Mouse (Mus musculus) intestine, postnatal 0 days (tissue): ENCODE data around the gene Ano7. TPM values are rescaled to one million over a fixed set of nuclear protein-coding genes. Genes with fewer than 3 reads are reported as not detected.
A peak's percentile ranks its signal among the peaks of the same experiment; 100 is the strongest.
"Not testable (repeated sequence)": the region's sequence is repeated elsewhere in the genome, so short reads cannot be mapped to it uniquely, and the experiment has no call there.

Experiments used
- ATAC-seq: fragments of 200-750 bp; cut with Nextera tagmentation; 2 replicates; pipeline ENCODE4 v1.8.0; 2017; ENCODE audit warnings: mild to moderate bottlenecking, moderate TSS enrichment, moderate library complexity
- H3K27ac ChIP-seq: fragments of 300-500 bp; sonication (generic); 2 replicates; pipeline ENCODE4 v1.5.1; 2014; ENCODE audit warnings: mild to moderate bottlenecking, low read depth, low read length, moderate library complexity
- H3K27me3 ChIP-seq: fragments of 300-500 bp; sonication (generic); replicated peaks from 2 replicates; pipeline ENCODE4 v1.6.1; 2014; ENCODE audit warnings: low read length, mixed read lengths; ENCODE audit not compliant: control insufficient read depth, insufficient read depth
- H3K36me3 ChIP-seq: fragments of 300-500 bp; sonication (generic); 2 replicates; pipeline ENCODE4 v1.6.1; 2014; ENCODE audit warnings: mild to moderate bottlenecking, moderate library complexity; ENCODE audit not compliant: control insufficient read depth, insufficient read depth
- H3K4me1 ChIP-seq: fragments of 300-500 bp; sonication (generic); replicated peaks from 2 replicates; pipeline ENCODE4 v1.6.1; 2014; ENCODE audit warnings: antibody characterized with exemption, low read length, mixed read lengths; ENCODE audit not compliant: control insufficient read depth, insufficient read depth
- H3K4me2 ChIP-seq: fragments of 300-500 bp; sonication (generic); replicated peaks from 2 replicates; pipeline ENCODE4 v1.6.1; 2014; ENCODE audit warnings: low read depth, mild to moderate bottlenecking, moderate library complexity
- H3K4me3 ChIP-seq: fragments of 300-500 bp; sonication (generic); 2 replicates; pipeline ENCODE4 v1.5.1; 2014; ENCODE audit warnings: low read depth, low read length
- H3K9ac ChIP-seq: fragments of 300-500 bp; sonication (generic); 2 replicates; pipeline ENCODE4 v1.6.1; 2014; ENCODE audit warnings: mild to moderate bottlenecking, low read depth, low read length
- H3K9me3 ChIP-seq: fragments of 300-500 bp; sonication (generic); 2 replicates; pipeline ENCODE4 v1.6.1; 2016; ENCODE audit warnings: mixed run types; ENCODE audit not compliant: control insufficient read depth
- CTCF ChIP-seq: sonication (generic); IDR thresholded peaks from 2 replicates; pipeline ENCODE4 v1.5.1; 2016; ENCODE audit warnings: low read depth, mild to moderate bottlenecking, control low read depth, antibody characterized with exemption, moderate library complexity
- WGBS: fragments of 180-500 bp; shearing (Covaris S2); extraction: QIAGEN DNeasy Blood & Tissue Kit; methylation state at CpG from one replicate; pipeline ENCODE4 v1.1.7; 2014; 5-methylcytosine and 5-hydroxymethylcytosine counted together
- microRNA-seq: library from miRNA; unstranded; fragments of <30 nt; microRNA quantifications from one replicate; pipeline ENCODE4, GENCODE M21; 2016
- polyA plus RNA-seq: library from polyadenylated mRNA; unstranded; fragments of >200 nt; fragmentation: Nextera tagmentation; extraction: Ambion mirVana; gene quantifications from 2 replicates; pipeline ENCODE4 v1.2.1, GENCODE M21; 2015

Gene Ano7
- polyA plus RNA-seq, 1 experiment from 2014 or later, result 1.7 TPM

GRCm38 (mm10) chr1:93444405-93445110 lies 70.8 kb downstream of the Ano7 start:
- Histone ChIP-seq H3K9ac (peak overlapping the region; percentile 94), H3K9me3 (no peaks in the 10 kb centered on the region), H3K4me3 (peak overlapping the region; percentile 72), H3K27me3 (no peaks in the 10 kb centered on the region), H3K36me3 (peaks cover 14% of the 10 kb centered on the region), H3K4me1 (peaks cover 11% of the 10 kb centered on the region), H3K4me2 (peak overlapping the region; percentile 75), H3K27ac (peak overlapping the region; percentile 97)
- peak; percentile 37 for TF ChIP-seq CTCF
- ATAC-seq, result peak; percentile 71
- 4% methylated on average over 18 of the region's 18 CpGs for WGBS

GRCm38 (mm10) chr1:93445111-93445821 lies 71.5 kb downstream of the Ano7 start:
- no peak for TF ChIP-seq CTCF
- H3K4me1 ChIP-seq, result peaks cover 11% of the 10 kb centered on the region
- peak overlapping the region; percentile 94 for H3K9ac ChIP-seq
- peaks cover 11% of the 10 kb centered on the region for H3K36me3 ChIP-seq
- peak; percentile 87 for ATAC-seq
- peak overlapping the region; percentile 75 for H3K4me2 ChIP-seq
- peak overlapping the region; percentile 72 for H3K4me3 ChIP-seq
- WGBS, result under 1% methylated on average over 64 of the region's 84 CpGs
- peak overlapping the region; percentile 97 for H3K27ac ChIP-seq
- no peaks in the 10 kb centered on the region for H3K9me3 ChIP-seq
- H3K27me3 ChIP-seq, result no peaks in the 10 kb centered on the region

GRCm38 (mm10) chr1:93445822-93446162 lies 72.1 kb downstream of the Ano7 start:
- Histone ChIP-seq H3K4me1 (peaks cover 11% of the 10 kb centered on the region), H3K27me3 (no peaks in the 10 kb centered on the region), H3K36me3 (peaks cover 6% of the 10 kb centered on the region), H3K9me3 (no peaks in the 10 kb centered on the region), H3K9ac (peak overlapping the region; percentile 94), H3K4me3 (peak overlapping the region; percentile 72), H3K4me2 (peak overlapping the region; percentile 75), H3K27ac (peak overlapping the region; percentile 97)
- 0 out of 2 replicates have a peak, but pooled peaks have one; percentile 7 for ATAC-seq
- peak; percentile 42; the same call in 1 of the 2 replicates for TF ChIP-seq CTCF
- WGBS, result 20% methylated on average over 3 of the region's 3 CpGs

- not testable (repeated sequence) for H3K4me1 ChIP-seq, H3K27ac ChIP-seq, H3K9me3 ChIP-seq, H3K27me3 ChIP-seq, ATAC-seq, H3K4me2 ChIP-seq, H3K4me3 ChIP-seq, H3K36me3 ChIP-seq, H3K9ac ChIP-seq
- WGBS, result 84% methylated on average over 5 of the region's 5 CpGs
- peak; percentile 46 for TF ChIP-seq CTCF
These were observed 76.4 kb downstream of the Ano7 start for GRCm38 (mm10) chr1:93450118-93450517.

GRCm38 (mm10) chr1:93453721-93454255 lies 80.1 kb downstream of the Ano7 start:
- no peak overlapping the region for H3K27ac ChIP-seq
- H3K27me3 ChIP-seq, result no peaks in the 10 kb centered on the region
- TF ChIP-seq CTCF, result no peak
- H3K36me3 ChIP-seq, result no peaks in the 10 kb centered on the region
- H3K9ac ChIP-seq, result no peak overlapping the region
- no peaks in the 10 kb centered on the region for H3K9me3 ChIP-seq
- no peak overlapping the region for H3K4me3 ChIP-seq
- H3K4me2 ChIP-seq, result no peak overlapping the region
- ATAC-seq, result no peak
- peaks cover 8% of the 10 kb centered on the region; the same call in 1 of the 2 replicates for H3K4me1 ChIP-seq

Small RNA genes lying within 50 kb of the gene (microRNA-seq; reads per million reads assigned to microRNA genes)
- not detected for gene Mir6345
- gene Mir6902, result not detected

Other genes starting within 250 kb of the Ano7 start
- 3.2 and 3.5 TPM in 2 replicates for gene Agxt, start 238.7 kb upstream of the Ano7 start, polyA plus RNA-seq
- gene 2310007B03Rik, start 213.0 kb upstream of the Ano7 start, polyA plus RNA-seq, result 22.5 and 24.3 TPM in 2 replicates
- gene Crocc2, start 205.2 kb upstream of the Ano7 start, polyA plus RNA-seq, result 0.04 TPM in 1 of 2 replicates, not detected in the other
- 0.81 and 1.0 TPM in 2 replicates for gene Sned1, start 138.1 kb upstream of the Ano7 start, polyA plus RNA-seq
- 7.7 and 9.1 TPM in 2 replicates for gene Mterf4, start 68.0 kb upstream of the Ano7 start, polyA plus RNA-seq
- gene Ppp1r7, start 31.1 kb upstream of the Ano7 start, polyA plus RNA-seq, result 32.9 and 33.0 TPM in 2 replicates
- gene Pask, start 30.4 kb upstream of the Ano7 start, polyA plus RNA-seq, result 2.1 and 2.2 TPM in 2 replicates
- gene Hdlbp, start 104.9 kb downstream of the Ano7 start, polyA plus RNA-seq, result 170 and 175 TPM in 2 replicates
- 5.3 and 6.7 TPM in 2 replicates for gene Farp2, start 138.1 kb downstream of the Ano7 start, polyA plus RNA-seq